Mouse (Mus musculus) embryonic facial prominence, embryonic 13.5 days (tissue): ENCODE measurements around the gene 4931428F04Rik. TPM values are rescaled to one million over a fixed set of nuclear protein-coding genes. Genes with fewer than 3 reads are reported as not detected.

Experiments
- ATAC-seq: fragments of 200-750 bp; cut with Nextera tagmentation; 2 replicates; pipeline ENCODE4 v1.8.0; 2017; ENCODE audit warnings: low read depth; ENCODE audit not compliant: insufficient number of reproducible peaks, insufficient read depth, low FRiP score, low TSS enrichment
- H3K27ac ChIP-seq: fragments of 300-500 bp; sonication (generic); 2 replicates; pipeline ENCODE4 v1.5.1; 2015; ENCODE audit warnings: moderate library complexity, mild to moderate bottlenecking, inconsistent platforms
- H3K27me3 ChIP-seq: fragments of 300-500 bp; sonication (generic); 2 replicates; pipeline ENCODE4 v1.6.1; 2015; ENCODE audit warnings: mild to moderate bottlenecking, inconsistent platforms
- H3K36me3 ChIP-seq: fragments of 300-500 bp; sonication (generic); 2 replicates; pipeline ENCODE4 v1.6.1; 2015; ENCODE audit warnings: mild to moderate bottlenecking, inconsistent platforms
- H3K4me1 ChIP-seq: fragments of 300-500 bp; sonication (generic); 2 replicates; pipeline ENCODE4 v1.6.1; 2015; ENCODE audit warnings: inconsistent platforms
- H3K4me2 ChIP-seq: fragments of 300-500 bp; sonication (generic); 2 replicates; pipeline ENCODE4 v1.6.1; 2015; ENCODE audit warnings: moderate library complexity, mild to moderate bottlenecking, inconsistent platforms
- H3K4me3 ChIP-seq: fragments of 300-500 bp; sonication (generic); 2 replicates; pipeline ENCODE4 v1.5.1; 2015; ENCODE audit warnings: mild to moderate bottlenecking, inconsistent platforms
- H3K9ac ChIP-seq: fragments of 300-500 bp; sonication (generic); 2 replicates; pipeline ENCODE4 v1.6.1; 2015; ENCODE audit warnings: mild to moderate bottlenecking, inconsistent platforms
- H3K9me3 ChIP-seq: fragments of 300-500 bp; sonication (generic); 2 replicates; pipeline ENCODE4 v1.6.1; 2016; ENCODE audit warnings: inconsistent platforms
- WGBS: fragments of 180-500 bp; shearing (Covaris S2); methylation state at CpG from one replicate; pipeline ENCODE4 v1.1.7; 2015; ENCODE audit warnings: mixed read lengths; 5-methylcytosine and 5-hydroxymethylcytosine counted together
- polyA plus RNA-seq: library from polyadenylated mRNA; unstranded; fragments of >200 nt; fragmentation: Nextera tagmentation; extraction: Ambion mirVana; gene quantifications from 2 replicates; pipeline ENCODE4 v1.2.1, GENCODE M21; 2015

Gene 4931428F04Rik
- polyA plus RNA-seq, 1 experiment from 2014 or later: 22.1 TPM

DNA sequence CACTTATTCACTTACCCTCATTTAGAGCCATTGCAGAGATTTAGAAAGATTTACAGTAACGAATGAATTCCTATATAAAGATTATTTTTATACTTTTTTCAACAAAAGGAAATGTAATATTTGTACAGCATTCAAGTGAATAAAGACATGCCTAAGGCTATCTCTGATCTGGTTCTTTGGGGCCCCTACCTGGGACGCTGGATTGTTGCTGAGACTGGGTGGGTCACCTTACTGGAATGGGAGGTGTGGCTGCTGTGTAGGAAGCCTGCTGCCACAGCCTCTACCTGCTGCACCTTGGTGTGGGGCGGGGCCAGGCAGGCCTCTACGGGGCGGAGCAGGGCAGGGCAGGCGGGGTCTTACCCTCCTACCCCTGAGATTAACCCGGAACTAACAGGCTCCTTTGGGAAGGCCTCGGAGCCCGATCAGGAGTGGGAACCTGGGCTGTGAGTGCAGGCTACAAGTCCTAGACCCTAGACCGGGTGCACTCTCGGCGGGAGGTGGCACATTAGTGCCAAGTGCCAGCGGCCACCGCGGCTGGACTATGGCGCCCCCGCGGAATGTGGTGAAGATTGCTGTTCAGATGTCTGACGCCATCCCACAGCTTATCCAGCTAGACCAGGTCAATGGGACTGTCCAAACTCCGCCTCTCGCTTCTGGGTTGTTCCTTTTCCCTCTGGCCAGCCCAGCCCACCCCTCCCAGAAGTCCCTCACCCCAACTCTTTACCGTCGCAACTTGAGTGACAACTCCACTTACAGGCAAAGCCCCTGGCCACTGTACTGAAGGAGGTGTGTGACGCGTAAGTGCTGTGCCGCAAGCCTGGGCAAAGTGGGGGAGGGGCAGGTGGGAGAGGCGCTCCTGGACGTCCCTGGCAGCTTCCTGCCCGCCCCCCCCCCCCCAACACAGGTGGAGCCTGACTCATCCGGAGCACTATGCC, 15.8 kb upstream of the 4931428F04Rik start, which contains the start of gene Elmo3:
Gene Elmo3, plus strand, starts transcription at position 391 of the 935 bp plus-strand sequence.
- H3K27me3 ChIP-seq: no peaks in the 10 kb centered on the region
- peak within 1 kb of the TSS; percentile 71 for H3K4me2 ChIP-seq
- peak within 1 kb of the TSS; percentile 70 for H3K9ac ChIP-seq
- peaks cover 28% of the 10 kb centered on the region for H3K4me1 ChIP-seq
- peak within 1 kb of the TSS; percentile 43 for H3K4me3 ChIP-seq
- peak within 1 kb of the TSS; percentile 80 for H3K27ac ChIP-seq
- peaks cover 79% of the 10 kb centered on the region for H3K36me3 ChIP-seq
- ATAC-seq: peak; percentile 60
- H3K9me3 ChIP-seq: no peaks in the 10 kb centered on the region
- WGBS: 10% methylated on average over 27 of the region's 30 CpGs

DNA sequence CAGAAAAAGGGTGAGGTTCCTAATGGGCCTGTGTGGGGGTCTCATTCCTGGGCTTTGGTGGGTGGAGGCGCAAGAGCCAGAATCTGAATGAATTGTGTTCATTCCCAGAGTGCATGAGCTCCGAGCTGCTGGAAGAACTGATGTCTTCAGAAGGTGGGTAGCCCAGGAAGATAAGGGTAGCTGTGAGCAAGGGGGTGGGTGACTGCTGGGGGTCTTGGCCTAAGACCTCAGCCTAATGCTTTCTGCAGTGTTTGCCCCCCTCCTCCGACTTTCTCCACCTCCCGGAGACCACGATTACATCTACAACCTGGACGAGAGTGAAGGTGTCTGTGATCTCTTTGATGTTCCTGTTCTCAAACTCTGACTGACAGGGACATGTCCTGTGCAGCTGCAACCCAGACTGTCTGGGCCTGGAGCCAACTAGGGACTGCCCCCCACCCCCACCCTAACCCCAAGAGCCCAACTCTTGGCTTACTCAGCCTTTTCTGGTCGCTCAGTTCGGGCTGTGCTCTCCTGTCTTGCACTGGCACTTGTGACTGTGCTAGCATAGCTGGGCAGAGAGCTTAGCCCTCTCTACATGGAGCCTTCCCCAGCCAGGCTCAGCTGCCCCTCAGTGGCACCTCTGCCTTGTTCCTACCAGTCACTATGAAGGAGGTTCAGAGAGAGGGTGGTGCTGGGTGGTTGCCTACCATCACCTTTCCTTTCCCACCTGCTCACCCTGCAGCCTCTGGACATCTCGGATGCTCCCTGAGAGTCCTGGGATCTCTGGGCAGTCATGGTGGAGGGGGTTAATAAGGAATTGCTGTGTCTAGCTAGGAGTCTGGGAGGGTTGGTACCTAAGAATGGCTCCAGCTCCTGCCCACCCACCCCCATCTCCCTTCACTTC, 14.9 kb upstream of the 4931428F04Rik start:
- Histone ChIP-seq H3K9ac (no peak overlapping the region), H3K27me3 (no peaks in the 10 kb centered on the region), H3K4me2 (peak overlapping the region; percentile 71; the same call in 1 of the 2 replicates), H3K27ac (peak overlapping the region; percentile 80), H3K9me3 (no peaks in the 10 kb centered on the region), H3K36me3 (peaks cover 80% of the 10 kb centered on the region), H3K4me3 (no peak overlapping the region), H3K4me1 (peaks cover 28% of the 10 kb centered on the region)
- no peak for ATAC-seq
- WGBS: 49% methylated on average over 9 of the region's 9 CpGs

DNA sequence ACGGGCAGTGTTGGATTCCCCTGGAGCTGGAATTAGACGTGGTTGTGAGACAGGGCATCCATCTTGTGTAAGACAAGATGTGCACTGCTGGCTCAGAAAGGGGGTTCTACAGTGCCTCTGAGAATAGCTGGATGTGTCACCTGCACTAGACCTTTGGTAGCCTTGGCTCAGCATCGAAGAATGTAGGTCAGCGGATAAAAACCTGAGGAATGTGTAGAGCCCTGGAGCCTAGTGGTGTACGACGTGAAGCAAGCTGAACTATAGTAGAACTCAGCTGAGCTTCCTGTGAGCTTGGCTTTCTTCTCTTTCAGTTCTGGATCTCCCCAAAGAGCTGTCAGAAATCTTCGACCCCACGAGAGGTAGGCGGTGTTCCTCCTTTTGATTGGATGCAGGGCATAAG, 14.2 kb upstream of the 4931428F04Rik start:
- Histone ChIP-seq H3K4me2 (no peak overlapping the region), H3K27ac (peak overlapping the region; percentile 64), H3K4me1 (peaks cover 30% of the 10 kb centered on the region), H3K4me3 (no peak overlapping the region), H3K27me3 (no peaks in the 10 kb centered on the region), H3K9ac (no peak overlapping the region), H3K9me3 (no peaks in the 10 kb centered on the region), H3K36me3 (peaks cover 78% of the 10 kb centered on the region)
- 83% methylated on average over 9 of the region's 9 CpGs for WGBS
- no peak for ATAC-seq

DNA sequence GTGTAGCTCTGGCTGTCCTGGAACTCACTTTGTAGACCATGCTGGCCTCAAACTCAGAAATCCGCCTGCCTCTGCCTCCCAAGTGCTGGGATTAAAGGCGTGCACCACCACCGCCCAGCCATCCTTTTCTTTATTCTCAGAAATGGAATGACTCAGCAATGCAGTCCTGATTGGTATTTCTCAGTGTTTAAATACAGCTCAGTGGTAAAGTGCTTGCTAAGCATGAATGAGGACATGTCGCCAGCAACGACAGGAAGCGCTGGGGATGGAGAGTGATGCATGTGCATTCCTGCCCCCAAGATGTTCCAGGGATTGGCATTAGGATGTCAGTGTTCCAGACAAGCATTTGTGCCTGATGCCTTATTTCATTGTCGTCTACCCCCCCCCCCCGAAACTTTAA, 13.7 kb upstream of the 4931428F04Rik start:
- no peaks in the 10 kb centered on the region for H3K9me3 ChIP-seq
- no peak overlapping the region for H3K9ac ChIP-seq
- no peaks in the 10 kb centered on the region for H3K27me3 ChIP-seq
- peaks cover 77% of the 10 kb centered on the region for H3K36me3 ChIP-seq
- ATAC-seq: no peak
- H3K27ac ChIP-seq: no peak overlapping the region
- 85% methylated on average over 8 of the region's 8 CpGs for WGBS
- no peak overlapping the region for H3K4me3 ChIP-seq
- no peak overlapping the region for H3K4me2 ChIP-seq
- peaks cover 35% of the 10 kb centered on the region for H3K4me1 ChIP-seq

DNA sequence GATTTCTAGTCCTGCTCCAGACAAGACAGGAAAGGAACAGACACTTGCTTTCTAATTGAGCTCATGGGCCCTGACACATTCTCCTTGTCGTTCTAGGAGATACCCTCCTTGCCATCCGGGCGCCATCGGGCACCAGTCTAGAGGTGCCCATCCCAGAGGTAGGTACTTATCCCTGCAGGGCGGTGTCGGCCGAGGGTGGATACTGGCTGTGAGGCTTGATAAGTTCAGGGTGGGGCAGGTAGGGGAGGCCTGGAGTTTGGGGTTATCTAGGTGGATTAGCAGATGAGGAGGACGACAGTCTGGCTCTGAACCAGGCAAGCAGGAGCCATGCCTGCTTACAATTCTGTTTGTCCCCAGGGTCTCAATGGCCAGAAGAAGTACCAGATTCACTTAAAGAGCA, 10.3 kb upstream of the 4931428F04Rik start:
- no peak for ATAC-seq
- Histone ChIP-seq H3K36me3 (peaks cover 59% of the 10 kb centered on the region), H3K4me2 (no peak overlapping the region), H3K4me1 (peaks cover 26% of the 10 kb centered on the region), H3K9ac (no peak overlapping the region), H3K4me3 (no peak overlapping the region), H3K27ac (no peak overlapping the region), H3K9me3 (no peaks in the 10 kb centered on the region), H3K27me3 (no peaks in the 10 kb centered on the region)
- WGBS: 92% methylated on average over 8 of the region's 8 CpGs

DNA sequence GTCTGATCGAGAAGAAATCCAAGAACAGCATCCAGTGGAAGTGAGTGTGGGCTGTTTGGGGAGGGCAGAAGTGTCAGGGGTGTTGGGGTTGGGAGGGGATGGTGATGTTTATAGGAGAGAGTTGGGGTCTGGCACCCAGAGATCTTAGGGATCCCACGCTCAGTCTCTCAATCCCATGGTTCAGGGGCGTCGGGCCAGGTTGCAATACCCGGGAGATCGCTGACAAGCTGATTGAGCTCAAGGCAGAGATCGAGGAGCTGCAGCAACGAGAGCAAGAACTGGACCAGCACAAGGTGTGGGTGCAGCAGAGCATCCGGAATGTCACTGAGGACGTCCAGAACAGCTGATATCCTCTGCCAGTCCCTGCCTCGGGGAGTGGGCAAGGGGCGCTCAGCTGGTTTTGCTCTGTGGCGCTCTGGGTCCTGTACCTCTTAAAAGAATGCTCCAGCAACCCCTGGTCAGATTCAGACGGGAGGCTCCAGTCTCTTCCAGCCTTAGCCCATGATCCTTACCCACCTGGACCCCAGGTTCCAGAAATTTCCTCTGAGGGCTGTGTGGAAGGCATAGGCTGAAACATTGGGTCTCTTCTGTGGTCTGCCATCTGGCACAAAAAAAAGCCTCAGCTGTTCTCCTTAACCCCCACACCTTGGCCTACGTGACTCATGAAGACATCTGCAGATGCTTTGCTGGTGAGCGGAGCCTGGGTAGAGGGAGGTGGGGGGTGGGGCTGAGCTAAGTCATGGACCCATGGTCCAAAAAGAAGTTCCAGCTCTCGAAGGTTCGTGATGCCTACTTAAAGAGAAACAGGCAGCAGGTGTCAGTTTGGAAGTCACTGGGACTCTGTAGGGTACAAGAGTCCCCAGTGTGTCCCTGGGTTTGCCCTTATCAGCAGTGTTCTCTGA, 8.9 kb upstream of the 4931428F04Rik start:
- no peak overlapping the region for H3K27ac ChIP-seq
- peaks cover under 1% of the 10 kb centered on the region for H3K27me3 ChIP-seq
- ATAC-seq: no peak
- 57% methylated on average over 18 of the region's 18 CpGs for WGBS
- peak overlapping the region; percentile 99 for H3K4me3 ChIP-seq
- H3K4me2 ChIP-seq: peak overlapping the region; percentile 96
- H3K4me1 ChIP-seq: peaks cover 16% of the 10 kb centered on the region
- H3K9ac ChIP-seq: peak overlapping the region; percentile 95
- H3K36me3 ChIP-seq: peaks cover 49% of the 10 kb centered on the region
- no peaks in the 10 kb centered on the region for H3K9me3 ChIP-seq

DNA sequence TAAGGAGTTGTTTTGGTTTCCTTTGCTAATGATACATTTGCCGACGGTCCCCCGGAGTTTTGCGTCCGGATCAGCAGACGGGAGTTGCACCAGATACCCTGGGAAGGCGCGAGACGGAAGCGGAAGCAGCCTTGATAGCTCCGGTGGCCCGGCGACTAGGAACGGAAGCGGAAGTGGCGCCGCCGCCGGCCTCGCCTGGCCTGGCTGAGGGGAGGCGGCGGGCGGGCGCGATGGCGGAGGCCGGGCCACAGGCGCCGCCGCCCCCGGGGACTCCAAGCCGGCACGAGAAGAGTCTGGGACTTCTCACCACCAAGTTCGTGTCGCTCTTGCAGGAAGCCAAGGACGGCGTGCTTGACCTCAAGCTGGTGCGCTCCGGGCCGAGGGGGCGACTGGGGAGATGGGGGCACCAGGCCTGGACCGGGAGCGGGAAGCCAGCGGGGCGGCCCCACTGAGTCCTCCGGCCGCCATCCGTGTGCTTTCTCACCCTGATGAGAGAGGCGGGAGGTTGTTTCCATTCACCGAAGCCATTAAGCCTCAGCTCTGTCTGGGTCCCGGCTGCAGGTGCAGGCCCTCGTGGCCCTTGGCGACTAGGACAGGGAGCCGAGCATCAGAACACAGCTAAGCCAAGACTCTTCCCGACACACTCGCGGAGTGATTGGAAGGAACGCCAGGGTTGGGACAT, 8.0 kb upstream of the 4931428F04Rik start, which contains the start of gene E2f4:
Gene E2f4, plus strand, starts transcription at position 153 of the 682 bp plus-strand sequence.
- no peaks in the 10 kb centered on the region for H3K9me3 ChIP-seq
- WGBS: under 1% methylated on average over 58 of the region's 58 CpGs
- peak; percentile 64; the same call in 1 of the 2 replicates for ATAC-seq
- H3K4me2 ChIP-seq: peak within 1 kb of the TSS; percentile 96
- peak within 1 kb of the TSS; percentile 95 for H3K9ac ChIP-seq
- peak within 1 kb of the TSS; percentile 60; the same call in 1 of the 2 replicates for H3K27ac ChIP-seq
- H3K4me1 ChIP-seq: peaks cover 16% of the 10 kb centered on the region
- peaks cover 10% of the 10 kb centered on the region for H3K27me3 ChIP-seq
- peak within 1 kb of the TSS; percentile 99 for H3K4me3 ChIP-seq
- H3K36me3 ChIP-seq: peaks cover 40% of the 10 kb centered on the region

DNA sequence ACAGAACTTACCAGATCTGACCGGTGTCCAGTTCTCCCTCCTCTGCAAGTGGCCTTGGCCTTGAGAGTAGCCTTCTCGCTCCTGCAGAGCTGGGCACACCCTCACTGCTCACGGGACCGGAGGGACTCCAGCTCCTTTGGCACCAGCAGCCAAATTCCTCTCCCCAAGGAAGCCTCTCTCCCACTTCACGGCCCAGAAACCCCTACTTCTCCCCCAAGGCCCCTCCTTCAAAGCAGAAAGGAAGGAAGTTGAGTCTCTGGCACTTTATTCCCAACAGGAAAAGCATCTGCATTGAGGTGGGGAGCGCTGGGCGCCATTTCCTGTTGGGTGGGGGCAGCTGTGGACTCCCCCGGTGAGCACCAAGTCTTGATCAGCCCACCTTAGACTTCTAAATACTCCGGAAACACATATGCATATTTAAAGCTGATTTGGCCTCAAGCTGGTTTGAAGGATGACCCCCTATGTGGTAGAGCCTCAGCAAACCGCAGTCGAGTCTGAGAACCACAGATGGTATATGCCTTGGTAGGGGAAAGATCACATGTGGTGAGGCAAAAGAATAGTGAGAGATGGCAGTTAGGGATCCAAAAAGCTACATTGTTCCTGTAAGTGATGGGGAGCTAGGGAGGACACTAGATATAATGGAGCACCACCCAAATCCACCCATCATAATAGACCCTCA, 6.4 kb upstream of the 4931428F04Rik start, which contains the start of gene Exoc3l:
Gene Exoc3l, minus strand, starts transcription at position 207 of the 679 bp plus-strand sequence.
- Histone ChIP-seq H3K4me2 (peak within 1 kb of the TSS; percentile 96), H3K27ac (peak within 1 kb of the TSS; percentile 41; the same call in 1 of the 2 replicates), H3K9me3 (no peaks in the 10 kb centered on the region), H3K36me3 (peaks cover 23% of the 10 kb centered on the region), H3K4me3 (peak within 1 kb of the TSS; percentile 99), H3K4me1 (peaks cover 16% of the 10 kb centered on the region), H3K9ac (peak within 1 kb of the TSS; percentile 95), H3K27me3 (peaks cover 16% of the 10 kb centered on the region)
- ATAC-seq: no peak
- WGBS: 69% methylated on average over 11 of the region's 11 CpGs

DNA sequence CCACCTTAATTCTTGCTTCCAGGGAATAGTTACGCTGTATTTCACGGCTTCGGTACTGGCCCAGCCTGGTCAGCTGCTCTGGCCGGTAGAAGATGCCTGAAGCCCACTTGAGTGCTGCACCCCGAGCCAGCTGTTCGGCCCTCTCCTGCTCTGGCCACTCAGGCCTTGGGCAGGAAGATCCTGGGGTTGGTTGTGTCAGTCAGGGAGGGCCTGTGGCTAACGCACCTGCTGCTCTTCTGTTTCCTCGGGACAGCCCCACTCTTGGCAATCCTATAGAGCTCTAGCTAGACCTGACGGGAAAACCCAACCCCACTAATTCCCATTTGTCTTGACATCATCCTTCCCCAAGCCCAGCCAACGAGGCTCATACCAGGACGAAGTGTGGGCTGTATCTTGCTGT, 5.6 kb upstream of the 4931428F04Rik start:
- Histone ChIP-seq H3K4me2 (0 out of 2 replicates have a peak overlapping the region, but pooled peaks have one; percentile 1), H3K4me3 (no peak overlapping the region; the same call in 1 of the 2 replicates), H3K27ac (no peak overlapping the region), H3K4me1 (peaks cover 22% of the 10 kb centered on the region), H3K27me3 (peaks cover 22% of the 10 kb centered on the region), H3K9me3 (no peaks in the 10 kb centered on the region), H3K9ac (0 out of 2 replicates have a peak overlapping the region, but pooled peaks have one; percentile 4), H3K36me3 (peaks cover 16% of the 10 kb centered on the region)
- ATAC-seq: no peak
- 72% methylated on average over 11 of the region's 11 CpGs for WGBS
